Mouse (Mus musculus): ENCODE measurements around the gene Ugt1a2.
"Not testable (repeated sequence)": the region's sequence is repeated elsewhere in the genome, so short reads cannot be mapped to it uniquely, and the experiment has no call there.

The Ugt1a2 gene

DNA sequence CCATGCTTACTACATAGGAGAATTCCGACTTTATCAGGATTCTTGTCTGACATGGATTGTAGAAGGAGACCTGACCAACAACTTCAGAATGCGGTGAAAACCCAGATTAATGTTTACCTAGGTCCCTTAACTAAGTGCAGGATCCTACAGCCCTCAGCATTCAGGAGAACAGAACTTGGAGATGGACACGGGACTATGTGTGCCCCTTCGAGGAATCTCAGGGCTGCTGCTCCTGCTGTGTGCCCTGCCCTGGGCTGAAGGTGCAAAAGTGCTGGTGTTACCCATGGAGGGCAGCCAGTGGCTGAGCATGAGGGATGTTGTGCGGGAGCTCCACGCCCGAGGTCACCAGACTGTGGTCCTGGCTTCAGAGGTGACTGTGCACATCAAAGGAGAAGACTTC, at the start of gene Ugt1a2:
Gene Ugt1a2, plus strand, starts transcription at position 146 of the 400 bp plus-strand sequence.
- DNase-seq: no peak

DNA sequence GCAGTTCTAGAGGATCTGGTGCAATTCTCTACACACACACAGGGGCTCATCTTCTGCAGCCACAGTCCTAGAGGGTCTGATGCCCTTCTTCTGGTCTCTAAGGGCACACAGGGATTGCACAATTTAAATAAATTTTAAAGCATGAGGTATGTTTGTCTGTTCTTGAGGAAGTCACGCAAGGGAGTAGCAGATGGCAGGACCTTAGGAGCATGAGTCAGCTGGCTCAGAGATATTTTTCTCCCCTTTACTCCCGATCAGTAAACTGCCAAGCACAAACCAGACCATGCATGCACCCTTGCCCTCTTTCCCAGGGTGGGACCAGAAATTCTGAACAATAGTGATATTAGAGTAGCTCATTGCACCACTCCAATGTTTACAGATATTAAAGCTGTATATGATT, 42.0 kb upstream of the Ugt1a2 start:
- no peak for DNase-seq

DNA sequence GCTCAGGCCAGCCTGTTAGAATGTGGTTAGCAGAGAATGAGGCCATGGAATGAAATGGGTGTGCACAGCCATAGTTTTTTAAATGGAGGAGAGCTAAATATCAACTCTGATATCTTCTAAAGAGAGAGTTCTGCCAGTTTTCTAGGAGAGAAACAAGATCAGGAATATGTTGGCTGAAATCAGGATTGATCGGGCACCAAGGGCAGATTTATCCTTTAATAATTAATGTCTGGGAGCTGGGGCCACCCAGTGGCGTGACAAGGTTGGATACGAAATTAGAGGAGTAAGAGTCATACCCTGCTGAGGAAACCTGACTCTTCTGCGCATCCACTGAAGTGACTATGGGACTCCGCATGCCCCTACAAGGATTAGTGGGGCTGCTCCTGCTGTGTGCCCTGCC, 34.7 kb upstream of the Ugt1a2 start, which contains the start of gene Ugt1a5:
Gene Ugt1a5, plus strand, starts transcription at position 302 of the 400 bp plus-strand sequence.
- no peak for DNase-seq

DNA sequence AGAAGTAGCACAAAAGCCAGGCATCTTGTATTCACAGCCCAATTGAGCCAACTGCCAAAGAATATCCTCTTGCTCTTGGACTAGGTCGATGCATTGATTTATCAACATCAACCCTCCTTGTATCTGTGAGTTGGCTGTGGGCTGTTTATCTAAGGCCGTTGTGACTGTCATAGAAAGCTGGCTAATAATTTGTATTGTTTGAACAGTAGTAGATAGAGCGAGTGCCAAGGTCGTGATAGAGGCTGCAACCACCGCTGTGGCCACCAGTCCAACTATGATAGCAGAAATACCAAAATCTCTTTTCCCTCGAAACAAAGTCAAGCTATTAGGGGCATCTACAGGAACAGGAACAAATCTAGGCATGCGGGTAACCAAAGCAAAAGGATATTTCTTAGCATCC, 28.2 kb upstream of the Ugt1a2 start:
- DNase-seq: not testable (repeated sequence)

DNA sequence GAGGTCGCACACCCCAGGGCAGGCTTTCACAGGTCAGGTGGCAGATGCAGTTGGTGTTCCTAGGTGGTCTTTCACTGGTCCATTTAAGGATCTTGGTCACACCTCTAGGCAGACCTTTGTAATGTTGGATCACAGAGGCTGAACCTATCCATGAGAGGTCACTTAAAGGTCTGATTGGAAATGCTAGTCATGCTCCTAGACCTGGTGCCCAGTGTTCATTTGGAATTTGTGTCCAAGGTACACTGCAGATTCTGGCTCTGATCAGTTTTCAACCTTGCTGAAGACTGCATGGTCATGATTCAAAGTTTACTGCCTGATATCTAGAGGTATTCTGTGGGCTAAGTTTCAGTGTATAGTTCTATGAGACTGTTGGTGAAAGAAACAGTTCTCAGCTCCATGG, 20.7 kb upstream of the Ugt1a2 start:
- DNase-seq: no peak

DNA sequence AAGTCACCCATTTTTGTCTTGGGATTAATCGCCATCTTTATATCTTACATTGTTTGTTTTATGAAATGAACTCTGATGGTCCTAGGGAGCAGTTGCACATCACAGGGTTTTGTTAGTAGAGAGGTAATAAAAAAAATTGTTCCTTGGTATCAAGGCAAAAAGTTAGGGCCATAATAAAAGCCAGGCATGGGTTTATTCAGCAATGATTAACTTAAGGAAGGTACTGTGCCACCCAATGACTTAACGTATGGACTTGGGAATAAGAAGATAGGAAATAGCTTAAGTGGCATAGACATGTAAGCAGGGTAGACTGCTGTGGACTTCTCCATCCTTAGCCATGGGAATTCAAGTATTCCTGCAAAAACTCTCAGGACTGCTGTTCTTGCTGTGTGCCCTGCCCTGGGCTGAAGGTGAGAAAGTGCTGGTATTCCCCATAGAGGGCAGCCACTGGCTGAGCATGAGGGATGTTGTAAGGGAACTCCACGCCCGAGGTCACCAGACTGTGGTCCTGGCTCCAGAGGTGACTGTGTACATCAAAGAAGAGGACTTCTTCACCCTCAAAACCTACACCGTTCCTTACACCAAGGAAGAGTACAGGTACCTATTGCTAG, 14.0 kb upstream of the Ugt1a2 start:
- no peak for DNase-seq

DNA sequence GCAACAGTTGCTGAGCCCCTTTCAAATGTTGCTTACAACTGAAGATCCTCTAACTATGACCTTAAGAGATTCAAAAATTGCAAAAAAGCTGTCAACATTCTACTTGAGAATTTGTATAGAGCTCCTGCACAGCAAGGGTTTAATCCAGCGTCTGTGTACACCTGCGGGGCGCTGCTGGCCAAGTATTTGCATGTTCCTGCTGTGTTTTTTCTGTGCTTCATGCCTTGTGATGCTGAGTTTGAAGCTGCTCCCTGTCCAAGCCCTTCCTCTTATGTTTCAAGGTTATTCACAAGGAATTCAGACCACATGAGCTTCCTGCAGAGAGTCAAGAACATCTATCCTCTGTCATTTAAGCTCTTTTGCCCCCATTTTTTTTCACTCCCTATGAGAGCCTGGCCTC, 8.3 kb upstream of the Ugt1a2 start:
- no peak for DNase-seq

DNA sequence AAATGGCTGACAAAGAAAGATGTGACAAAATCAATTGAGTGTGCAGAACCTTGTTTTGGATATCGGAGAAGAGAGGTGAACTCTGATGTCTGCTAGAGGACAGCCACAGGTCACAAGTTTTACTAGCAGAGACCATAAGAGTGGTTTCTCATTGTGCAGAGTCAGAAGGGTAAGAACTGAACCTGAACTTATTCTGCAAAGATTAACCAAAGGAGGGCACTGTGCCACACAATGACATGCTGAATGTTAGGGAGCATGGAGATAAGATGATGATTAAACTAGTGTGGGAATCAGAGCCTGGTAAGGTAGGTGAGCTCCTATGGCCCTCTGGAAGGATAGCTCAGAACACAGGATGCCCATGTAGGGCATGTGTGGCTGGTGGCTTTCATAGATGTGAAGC, 4.7 kb upstream of the Ugt1a2 start:
- no peak for DNase-seq

DNA sequence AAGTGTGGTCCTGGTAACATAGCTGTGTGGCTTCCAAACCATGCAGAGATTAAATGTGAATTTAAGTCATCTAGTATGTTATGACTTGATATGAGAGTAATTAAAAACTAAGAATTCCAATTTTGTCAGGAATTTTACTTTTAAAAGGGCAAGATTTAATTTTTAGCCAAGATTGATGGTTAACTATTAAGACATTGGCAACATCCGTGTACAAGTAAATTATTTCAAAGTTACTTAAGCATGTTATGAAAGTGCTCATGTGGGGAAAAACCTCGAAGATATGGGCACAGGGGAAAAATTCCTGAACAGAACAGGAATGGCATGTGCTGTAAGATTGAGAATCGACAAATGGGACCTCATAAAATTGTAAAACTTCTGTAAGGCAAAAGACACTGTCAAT, 3.0 kb upstream of the Ugt1a2 start:
- no peak for DNase-seq

DNA sequence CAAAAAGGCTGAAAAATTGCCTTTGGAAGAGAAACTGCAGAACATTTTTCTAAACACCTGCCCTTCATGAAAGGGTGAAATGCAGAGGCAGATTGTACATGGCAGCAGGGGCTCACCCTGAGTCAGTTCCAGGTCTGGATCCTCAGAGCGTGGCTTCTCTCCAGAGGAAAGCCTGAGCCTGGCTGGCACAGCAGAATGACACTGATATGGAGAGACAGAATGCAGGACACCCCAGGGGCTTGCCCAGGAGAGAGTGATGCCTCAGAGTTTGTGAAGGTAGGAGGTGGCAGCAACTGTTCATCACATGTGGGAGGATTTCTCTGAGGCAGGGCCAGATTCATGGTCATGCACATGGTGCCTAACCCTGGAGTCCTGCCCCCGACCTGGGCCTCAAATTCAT, 405 bp upstream of the Ugt1a2 start:
- DNase-seq: no peak

DNA sequence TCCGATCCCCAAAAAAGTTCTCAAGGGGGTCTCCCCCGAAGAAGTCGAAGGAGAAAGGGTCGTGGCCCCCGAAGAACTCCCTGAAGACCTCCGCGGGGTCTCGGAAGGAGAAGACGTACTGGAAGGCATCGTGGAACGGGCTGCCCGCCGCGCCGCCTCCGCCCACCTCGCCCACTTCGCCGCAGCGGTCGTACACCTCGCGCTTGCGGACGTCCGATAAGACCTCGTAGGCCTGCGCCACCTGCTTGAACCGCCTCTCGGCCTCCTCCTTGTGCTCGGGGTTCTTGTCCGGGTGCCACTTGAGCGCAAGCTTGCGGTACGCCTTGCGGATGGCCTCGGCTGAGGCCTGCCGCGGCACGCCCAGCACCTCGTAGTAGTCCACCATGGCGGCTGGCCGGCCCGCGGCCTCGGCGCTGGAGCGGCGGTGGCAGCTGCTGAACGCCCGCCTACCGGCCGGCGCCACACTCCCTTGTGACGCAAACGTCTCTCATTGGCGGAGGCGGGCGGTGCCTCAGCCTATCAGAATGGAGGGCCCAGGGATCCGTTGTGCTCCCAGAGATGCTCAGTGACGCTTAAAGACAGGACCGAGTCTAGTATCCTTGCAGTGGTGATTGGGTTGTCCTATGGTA, 5.0 kb downstream of the Ugt1a2 start, which contains the start of gene Dnajb3:
Gene Dnajb3, minus strand, starts transcription at position 489 of the 629 bp plus-strand sequence.
- DNase-seq: peak; percentile 94

DNA sequence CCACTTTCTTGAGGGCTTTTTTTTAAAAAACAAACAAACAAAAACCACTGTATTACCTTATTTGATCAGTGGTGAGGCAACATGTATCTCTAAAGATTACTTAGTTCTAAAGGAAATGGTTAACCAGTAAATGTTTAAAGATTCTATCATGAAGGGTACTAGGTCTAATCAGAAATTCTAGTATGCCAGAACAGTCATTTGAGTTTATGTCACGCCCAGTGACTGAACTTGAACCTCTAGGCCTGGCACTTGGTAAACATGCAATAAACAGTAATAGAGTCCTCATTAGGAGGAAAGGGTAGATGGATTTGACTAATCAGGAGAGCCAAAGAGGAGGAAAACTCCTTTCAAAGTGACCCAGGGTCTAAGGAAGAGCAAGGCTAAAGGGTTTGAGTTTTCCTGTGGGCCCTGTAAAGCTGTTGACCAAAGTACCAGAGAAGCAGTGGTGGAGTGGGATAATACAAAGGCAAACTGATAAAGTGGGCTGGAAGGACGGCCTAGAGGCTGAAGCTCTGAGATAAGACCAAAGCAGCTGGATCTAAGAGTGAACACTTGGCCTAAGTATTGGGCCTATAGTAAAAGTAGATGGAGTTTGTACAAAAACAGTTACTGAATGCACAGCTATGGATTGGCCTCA, 6.6 kb downstream of the Ugt1a2 start:
- no peak for DNase-seq

DNA sequence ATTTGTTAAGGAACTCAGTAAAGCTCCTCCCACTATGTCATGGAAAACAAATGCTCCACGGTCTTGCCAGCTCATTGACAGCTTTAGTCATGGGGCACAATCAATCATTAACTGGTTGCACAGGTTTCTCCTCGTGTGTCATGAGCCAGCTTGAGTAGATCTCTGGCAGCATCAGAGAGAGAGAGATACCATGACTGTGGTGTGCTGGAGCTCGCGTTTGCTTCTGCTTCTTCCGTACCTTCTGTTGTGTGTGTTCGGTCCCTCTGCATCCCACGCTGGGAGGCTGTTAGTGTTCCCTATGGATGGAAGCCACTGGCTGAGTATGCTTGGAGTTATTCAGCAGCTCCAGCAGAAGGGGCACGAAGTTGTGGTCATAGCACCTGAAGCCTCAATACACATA, 11.4 kb downstream of the Ugt1a2 start, which contains the start of gene Ugt1a1:
Gene Ugt1a1, plus strand, starts transcription at position 148 of the 400 bp plus-strand sequence.
- peak; percentile 4 for DNase-seq

DNA sequence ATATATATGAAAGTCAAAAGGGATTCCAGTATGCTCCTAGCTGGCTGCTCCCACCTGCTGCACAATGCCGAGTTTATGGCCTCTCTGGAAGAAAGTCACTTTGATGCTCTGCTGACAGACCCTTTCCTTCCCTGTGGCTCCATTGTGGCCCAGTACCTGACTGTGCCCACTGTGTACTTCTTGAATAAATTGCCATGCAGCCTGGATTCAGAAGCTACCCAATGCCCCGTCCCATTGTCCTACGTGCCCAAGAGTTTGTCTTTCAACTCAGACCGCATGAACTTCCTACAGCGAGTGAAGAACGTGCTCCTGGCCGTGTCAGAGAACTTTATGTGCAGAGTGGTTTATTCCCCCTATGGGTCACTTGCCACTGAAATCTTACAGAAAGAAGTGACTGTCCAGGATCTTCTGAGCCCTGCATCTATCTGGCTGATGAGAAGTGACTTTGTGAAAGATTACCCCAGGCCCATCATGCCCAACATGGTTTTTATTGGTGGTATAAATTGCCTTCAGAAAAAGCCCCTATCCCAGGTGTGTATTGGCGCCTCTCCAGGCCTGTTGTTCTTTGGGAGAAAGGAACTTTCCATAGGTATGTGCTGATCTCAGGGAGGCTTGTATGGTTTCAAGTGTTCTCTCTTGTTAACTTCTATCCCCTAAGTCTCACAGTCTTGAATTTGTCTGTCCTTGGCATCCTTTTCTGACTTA, 12.1 kb downstream of the Ugt1a2 start:
- peak; percentile 3 for DNase-seq

DNA sequence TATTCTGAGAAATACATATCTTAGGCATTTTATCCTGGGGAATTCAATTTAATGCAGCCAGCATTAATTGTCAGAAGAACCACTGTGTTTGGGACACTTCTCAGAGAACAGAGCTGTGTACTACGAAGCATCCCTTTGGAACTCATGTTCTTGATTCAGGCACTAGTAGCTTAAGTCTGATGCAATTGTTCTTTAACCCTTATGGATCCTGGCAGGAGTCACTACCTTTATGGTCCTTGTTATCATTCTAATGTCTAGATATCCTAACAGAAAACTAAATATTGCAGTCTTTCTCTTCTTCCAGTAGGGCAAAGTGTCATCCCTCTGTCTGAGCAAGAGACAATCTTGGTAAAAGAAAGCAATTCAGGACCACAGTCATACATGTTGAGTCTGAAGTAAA, 12.7 kb downstream of the Ugt1a2 start:
- peak; percentile 1 for DNase-seq

DNA sequence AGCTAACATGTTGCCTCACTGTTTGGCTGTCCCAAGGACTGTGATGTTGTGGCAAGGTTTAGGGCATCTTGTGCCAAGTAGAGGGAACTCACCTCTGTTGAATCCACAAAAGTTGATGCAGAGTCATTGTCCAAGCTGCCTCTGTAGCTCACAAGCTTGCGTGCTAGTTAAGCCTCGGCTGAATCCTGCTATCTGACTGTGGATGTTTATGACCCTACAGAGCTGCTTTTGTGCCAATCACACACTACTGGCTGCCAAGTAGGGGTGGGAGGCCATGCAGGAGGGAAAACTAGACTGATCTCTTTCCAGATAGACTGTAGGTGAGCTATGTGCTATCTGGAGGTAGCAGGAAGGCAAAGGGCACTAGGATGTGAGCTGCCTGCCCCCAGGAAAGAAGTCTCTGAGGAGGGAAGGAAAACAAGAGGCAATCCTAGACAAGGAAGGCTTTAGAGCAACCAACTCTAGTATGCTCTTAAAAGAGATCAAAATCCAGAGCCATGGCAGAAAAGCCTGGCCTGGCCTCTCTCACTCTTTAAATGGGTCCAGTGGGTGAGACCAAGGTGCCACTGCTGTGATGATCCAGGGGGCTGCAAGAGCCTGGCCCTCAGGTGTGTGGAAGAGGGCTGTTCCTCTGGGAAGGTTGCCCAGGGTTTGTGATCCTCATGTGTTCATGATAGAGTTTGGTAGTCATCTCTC, 13.5 kb downstream of the Ugt1a2 start:
- peak; percentile 2 for DNase-seq

DNA sequence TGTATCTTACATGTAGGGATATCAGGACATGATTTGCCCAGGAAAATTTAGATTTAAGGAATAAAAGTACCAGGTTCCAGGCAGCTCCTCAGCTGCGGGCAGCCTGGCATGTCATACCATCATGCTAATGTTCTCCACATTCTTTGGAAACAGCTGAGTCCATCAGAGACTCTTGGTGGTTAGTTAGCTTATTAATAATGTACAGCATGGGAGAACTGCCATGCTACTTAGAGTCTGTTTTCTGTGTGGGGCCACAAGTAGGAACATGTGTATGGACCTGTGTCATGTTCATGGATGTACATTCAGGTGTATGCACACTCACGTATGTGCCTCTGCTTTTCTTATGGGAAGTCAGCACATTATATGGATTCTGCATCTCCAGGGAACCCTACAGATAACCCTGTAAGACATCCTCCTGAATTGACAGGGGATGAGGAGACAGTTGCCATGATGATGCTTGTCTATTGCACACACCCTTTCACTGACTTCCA, 14.1 kb downstream of the Ugt1a2 start:
- DNase-seq: peak; percentile 2

DNA sequence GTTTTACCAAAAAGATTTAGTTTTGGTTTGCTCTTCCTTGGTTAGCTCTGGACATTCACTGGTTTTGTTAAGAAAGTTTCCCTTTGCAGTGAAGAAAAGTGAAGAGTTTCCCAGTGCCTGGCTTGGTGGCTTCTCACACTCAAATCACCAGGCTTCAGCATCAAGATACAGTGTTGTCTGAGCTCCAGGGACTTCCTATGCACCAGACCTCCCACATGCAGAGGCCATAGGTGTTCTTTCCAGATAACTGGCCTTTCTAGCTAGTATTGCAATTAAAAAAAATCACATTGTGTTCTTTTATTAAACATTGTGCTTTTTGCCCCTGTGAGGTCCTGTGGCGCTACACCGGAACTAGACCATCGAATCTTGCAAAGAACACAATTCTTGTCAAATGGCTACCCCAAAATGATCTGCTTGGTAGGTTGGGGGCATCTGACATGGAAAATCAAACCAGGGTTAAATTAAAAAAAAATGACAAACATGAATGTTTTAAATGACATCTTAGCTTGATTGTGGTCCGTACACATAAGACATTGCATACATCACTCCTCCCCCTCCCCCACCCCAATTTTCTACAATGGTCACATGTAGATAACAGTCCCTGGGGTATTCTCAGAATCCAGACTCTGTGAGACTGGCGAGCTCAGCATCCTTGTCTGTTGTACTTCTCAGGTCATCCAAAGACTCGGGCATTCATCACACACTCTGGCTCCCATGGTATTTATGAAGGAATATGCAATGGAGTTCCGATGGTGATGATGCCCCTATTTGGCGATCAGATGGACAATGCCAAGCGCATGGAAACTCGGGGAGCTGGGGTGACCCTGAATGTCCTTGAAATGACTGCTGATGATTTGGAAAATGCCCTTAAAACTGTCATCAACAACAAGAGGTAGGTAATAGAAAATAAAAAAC, 15.3 kb downstream of the Ugt1a2 start:
- peak; percentile 7 for DNase-seq

DNA sequence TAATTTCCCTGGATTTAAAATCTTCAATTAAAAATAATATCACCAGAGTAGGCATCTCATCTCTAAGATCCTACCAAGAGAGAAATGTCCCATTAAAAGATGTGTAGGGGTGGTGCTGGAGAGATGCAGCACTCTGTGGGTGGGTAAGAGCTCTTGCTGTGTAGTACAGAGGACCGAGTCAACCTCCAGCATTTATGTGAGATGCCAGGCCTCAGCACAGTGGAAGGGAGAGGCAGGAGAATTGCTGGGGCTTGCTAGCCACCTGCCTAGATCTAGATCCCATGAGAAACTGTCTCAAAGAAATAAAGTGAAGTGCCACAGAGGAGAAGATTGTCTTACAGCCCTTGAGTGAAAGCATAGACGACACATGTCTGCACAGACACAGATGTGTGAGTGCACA, 16.1 kb downstream of the Ugt1a2 start:
- peak; percentile 1 for DNase-seq

DNA sequence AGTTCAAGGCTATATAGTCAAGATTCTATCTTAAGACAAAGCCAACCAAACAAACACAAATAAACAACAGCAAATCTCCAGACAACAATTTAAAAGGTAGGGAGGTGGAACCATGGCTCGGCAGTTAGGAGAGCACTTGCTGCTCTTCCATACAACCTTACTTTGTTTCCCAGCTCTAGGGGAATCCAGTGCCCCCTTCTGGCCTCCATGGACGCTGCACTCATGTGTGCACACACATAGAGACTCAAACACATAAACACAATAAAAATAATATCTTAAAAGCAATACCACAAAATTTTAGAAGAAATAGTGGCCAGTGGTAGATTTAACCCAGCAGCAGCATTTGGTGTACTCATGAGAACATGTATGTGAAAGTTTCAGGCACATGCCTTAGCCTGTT, 16.7 kb downstream of the Ugt1a2 start:
- DNase-seq: peak; percentile 1

DNA sequence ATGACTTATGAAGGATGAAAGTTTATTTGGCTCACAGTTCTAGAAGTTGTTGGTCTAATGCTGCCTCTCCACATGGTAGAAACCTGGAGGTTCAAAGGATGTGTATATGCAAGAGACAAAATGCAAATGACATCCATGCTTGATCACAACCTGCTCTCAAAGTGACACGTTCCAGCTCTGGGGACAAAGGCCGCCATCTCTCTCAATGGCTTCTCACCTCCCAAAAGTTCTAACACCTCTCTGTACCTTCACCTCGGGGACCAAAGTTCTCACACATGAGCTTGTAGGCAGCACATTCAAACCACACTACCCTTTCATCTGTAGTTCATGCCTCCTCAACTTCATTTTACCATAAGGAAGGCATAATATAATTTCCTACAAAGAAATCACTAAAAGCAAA, 17.2 kb downstream of the Ugt1a2 start:
- peak; percentile 2 for DNase-seq

DNA sequence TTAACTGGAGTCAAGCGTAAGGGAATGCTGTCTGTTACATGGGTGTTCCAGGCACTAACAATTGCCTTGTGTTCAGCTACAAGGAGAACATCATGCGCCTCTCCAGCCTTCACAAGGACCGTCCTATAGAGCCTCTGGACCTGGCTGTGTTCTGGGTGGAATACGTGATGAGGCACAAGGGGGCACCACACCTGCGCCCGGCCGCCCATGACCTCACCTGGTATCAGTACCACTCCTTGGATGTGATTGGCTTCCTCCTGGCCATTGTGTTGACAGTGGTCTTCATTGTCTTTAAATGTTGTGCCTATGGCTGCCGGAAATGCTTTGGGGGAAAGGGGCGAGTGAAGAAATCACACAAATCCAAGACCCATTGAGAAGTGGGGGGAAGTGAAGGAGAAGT, 17.6 kb downstream of the Ugt1a2 start:
- DNase-seq: peak; percentile 1
